Mouse (Mus musculus) heart, adult 2 months (tissue): ENCODE results near the gene Krtap17-1.

Experiments used
- EP300 ChIP-seq: fragments of 200-500 bp; IDR thresholded peaks from 2 replicates; pipeline ENCODE4 v1.6.1; 2011; ENCODE audit warnings: low read depth, low read length, control low read depth; ENCODE audit not compliant: insufficient read depth
- POLR2A ChIP-seq: fragments of 200-500 bp; IDR thresholded peaks from 2 replicates; pipeline ENCODE4 v1.6.1; 2011; ENCODE audit warnings: mild to moderate bottlenecking, low read depth, low read length, control low read depth; ENCODE audit not compliant: insufficient read depth

- TF ChIP-seq EP300 (no peak), POLR2A (no peak)
Observed at GRCm38 (mm10) chr11:99964213-99964612, 29.6 kb downstream of the Krtap17-1 start.
